Mouse (Mus musculus) layer of hippocampus, adult 2 months (tissue): ENCODE results near the gene Pou6f1. TPM values are rescaled to one million over a fixed set of nuclear protein-coding genes. Genes with fewer than 3 reads are reported as not detected.

ENCODE experiments used
- DNase-seq, 2 experiments: peaks; one replicate each; pipeline ENCODE4 v3.0.0; 2022; ENCODE audit warnings: low spot score in 2 of 2
- H3K27ac ChIP-seq: fragments of 200-600 bp; 2 replicates; pipeline ENCODE4 v1.8.1; 2022
- H3K4me3 ChIP-seq: fragments of 200-600 bp; 2 replicates; pipeline ENCODE4 v1.8.1; 2022; ENCODE audit warnings: mild to moderate bottlenecking
- CTCF ChIP-seq: fragments of 200-600 bp; conservative IDR thresholded peaks from 2 replicates; pipeline ENCODE4 v1.8.1; 2022; ENCODE audit warnings: antibody characterized with exemption, mild to moderate bottlenecking, moderate library complexity
- total RNA-seq, 2 experiments: library from RNA; stranded (reverse); gene quantifications; 2 replicates each; pipeline ENCODE4 v1.2.3; 2021

Pou6f1 gene
- total RNA-seq, 2 experiments from 2014 or later, result 106 to 107 TPM

GRCm38 (mm10) chr15:100587166-100587565 is 12.6 kb downstream of the Pou6f1 start:
- Histone ChIP-seq H3K27ac (no peak overlapping the region), H3K4me3 (no peak overlapping the region)
- no peak for DNase-seq
- TF ChIP-seq CTCF, result no peak

GRCm38 (mm10) chr15:100585931-100586330 is 13.9 kb downstream of the Pou6f1 start:
- TF ChIP-seq CTCF, result no peak
- Histone ChIP-seq H3K27ac (no peak overlapping the region), H3K4me3 (no peak overlapping the region)
- DNase-seq, result no peak

- H3K27ac ChIP-seq, result no peak overlapping the region
- DNase-seq, result no peak
- no peak overlapping the region for H3K4me3 ChIP-seq
- TF ChIP-seq CTCF, result no peak
Observed at GRCm38 (mm10) chr15:100580108-100580507, 19.7 kb downstream of the Pou6f1 start.

GRCm38 (mm10) chr15:100577972-100578371 is 21.8 kb downstream of the Pou6f1 start:
- TF ChIP-seq CTCF, result no peak
- no peak for DNase-seq
- H3K27ac ChIP-seq, result no peak overlapping the region
- no peak overlapping the region for H3K4me3 ChIP-seq

- DNase-seq, result no peak
- no peak for TF ChIP-seq CTCF
- Histone ChIP-seq H3K27ac (no peak overlapping the region), H3K4me3 (no peak overlapping the region)
Observed at GRCm38 (mm10) chr15:100576810-100577209, 23.0 kb downstream of the Pou6f1 start.

- no peak for TF ChIP-seq CTCF
- H3K4me3 ChIP-seq, result no peak overlapping the region
- no peak for DNase-seq
- no peak overlapping the region for H3K27ac ChIP-seq
Observed at GRCm38 (mm10) chr15:100576392-100576791, 23.4 kb downstream of the Pou6f1 start.

- no peak overlapping the region for H3K27ac ChIP-seq
- DNase-seq, result no peak
- no peak for TF ChIP-seq CTCF
Observed at GRCm38 (mm10) chr15:100575366-100575765, 24.4 kb downstream of the Pou6f1 start.

GRCm38 (mm10) chr15:100574378-100574777 is 25.4 kb downstream of the Pou6f1 start:
- Histone ChIP-seq H3K27ac (no peak overlapping the region), H3K4me3 (no peak overlapping the region)
- no peak for DNase-seq
- 0 out of 2 replicates have a peak, but pooled peaks have one; percentile 2 for TF ChIP-seq CTCF

More at GRCm38 (mm10) chr15:100575366-100575765, 24.4 kb downstream of the Pou6f1 start:
- H3K4me3 ChIP-seq, result no peak overlapping the region

- DNase-seq, result no peak
- H3K4me3 ChIP-seq, result no peak overlapping the region
- no peak overlapping the region for H3K27ac ChIP-seq
- no peak for TF ChIP-seq CTCF
Observed at GRCm38 (mm10) chr15:100573946-100574345, 25.8 kb downstream of the Pou6f1 start.

GRCm38 (mm10) chr15:100569239-100569638 is 30.5 kb downstream of the Pou6f1 start:
- no peak for TF ChIP-seq CTCF
- no peak for DNase-seq
- no peak overlapping the region for H3K4me3 ChIP-seq
- no peak overlapping the region for H3K27ac ChIP-seq

- Histone ChIP-seq H3K27ac (no peak overlapping the region), H3K4me3 (no peak overlapping the region)
- TF ChIP-seq CTCF, result no peak
- DNase-seq, result no peak
Observed at GRCm38 (mm10) chr15:100566531-100566930, 33.3 kb downstream of the Pou6f1 start.

- TF ChIP-seq CTCF, result no peak
- no peak for DNase-seq
- H3K27ac ChIP-seq, result no peak overlapping the region
- no peak overlapping the region for H3K4me3 ChIP-seq
Observed at GRCm38 (mm10) chr15:100557705-100558433, 41.9 kb downstream of the Pou6f1 start.

- no peak for TF ChIP-seq CTCF
- no peak overlapping the region for H3K4me3 ChIP-seq
- DNase-seq, result no peak
- no peak overlapping the region for H3K27ac ChIP-seq
Observed at GRCm38 (mm10) chr15:100556378-100556777, 43.4 kb downstream of the Pou6f1 start.

GRCm38 (mm10) chr15:100555965-100556364 is 43.8 kb downstream of the Pou6f1 start:
- TF ChIP-seq CTCF, result no peak
- no peak overlapping the region for H3K4me3 ChIP-seq
- DNase-seq, result no peak
- no peak overlapping the region for H3K27ac ChIP-seq
